Mouse (Mus musculus) embryonic facial prominence, embryonic 12.5 days (tissue): ENCODE measurements around the gene Olfr389. TPM values are rescaled to one million over a fixed set of nuclear protein-coding genes. Genes with fewer than 3 reads are reported as not detected.

Source experiments
- ATAC-seq: fragments of 200-750 bp; cut with Nextera tagmentation; 2 replicates; pipeline ENCODE4 v1.8.0; 2017; ENCODE audit not compliant: insufficient number of reproducible peaks, insufficient read depth, low FRiP score, low TSS enrichment
- H3K27ac ChIP-seq: fragments of 300-500 bp; sonication (generic); 2 replicates; pipeline ENCODE4 v1.5.1; 2016; ENCODE audit warnings: mild to moderate bottlenecking
- H3K27me3 ChIP-seq: fragments of 300-500 bp; sonication (generic); 2 replicates; pipeline ENCODE4 v1.6.1; 2016; ENCODE audit warnings: mild to moderate bottlenecking, moderate library complexity
- H3K36me3 ChIP-seq: fragments of 300-500 bp; sonication (generic); 2 replicates; pipeline ENCODE4 v1.6.1; 2016; ENCODE audit warnings: mild to moderate bottlenecking
- H3K4me1 ChIP-seq: fragments of 300-500 bp; sonication (generic); 2 replicates; pipeline ENCODE4 v1.6.1; 2016
- H3K4me2 ChIP-seq: fragments of 300-500 bp; sonication (generic); replicated peaks from 2 replicates; pipeline ENCODE4 v1.6.1; 2016; ENCODE audit warnings: mild to moderate bottlenecking, moderate library complexity
- H3K4me3 ChIP-seq: fragments of 300-500 bp; sonication (generic); 2 replicates; pipeline ENCODE4 v1.5.1; 2016; ENCODE audit warnings: mild to moderate bottlenecking
- H3K9ac ChIP-seq: fragments of 300-500 bp; sonication (generic); 2 replicates; pipeline ENCODE4 v1.6.1; 2016; ENCODE audit warnings: mild to moderate bottlenecking, moderate library complexity
- H3K9me3 ChIP-seq: fragments of 300-500 bp; sonication (generic); 2 replicates; pipeline ENCODE4 v1.6.1; 2016; ENCODE audit warnings: mild to moderate bottlenecking, moderate library complexity
- WGBS: fragments of 180-500 bp; shearing (Covaris S2); methylation state at CpG from one replicate; pipeline ENCODE4 v1.1.7; 2016; 5-methylcytosine and 5-hydroxymethylcytosine counted together
- polyA plus RNA-seq: library from polyadenylated mRNA; unstranded; fragments of >200 nt; fragmentation: Nextera tagmentation; extraction: Ambion mirVana; gene quantifications from 2 replicates; pipeline ENCODE4 v1.2.1, GENCODE M21; 2016

Gene Olfr389
- polyA plus RNA-seq = not detected in 2 replicates

GRCm38 (mm10) chr11:73780613-73781012 is at the start of gene Olfr389:
Gene Olfr389 (minus strand): TSS chr11:73780713.
- no peaks in the 10 kb centered on the region for H3K9me3 ChIP-seq
- H3K27ac ChIP-seq = no peak within 1 kb of the TSS
- 77% methylated on average over 1 of the region's 1 CpGs for WGBS
- H3K4me3 ChIP-seq = no peak within 1 kb of the TSS
- no peaks in the 10 kb centered on the region for H3K4me1 ChIP-seq
- no peak for ATAC-seq
- H3K4me2 ChIP-seq = no peak within 1 kb of the TSS
- H3K9ac ChIP-seq = no peak within 1 kb of the TSS
- H3K27me3 ChIP-seq = no peaks in the 10 kb centered on the region
- no peaks in the 10 kb centered on the region for H3K36me3 ChIP-seq

GRCm38 (mm10) chr11:73816949-73817348 is 36.4 kb upstream of the Olfr389 start, which contains the start of gene Olfr392:
Gene Olfr392 (minus strand): TSS chr11:73817049.
- no peak within 1 kb of the TSS for H3K9ac ChIP-seq
- H3K9me3 ChIP-seq = peaks cover 3% of the 10 kb centered on the region; the same call in 1 of the 2 replicates
- H3K4me1 ChIP-seq = no peaks in the 10 kb centered on the region
- no peak within 1 kb of the TSS for H3K27ac ChIP-seq
- ATAC-seq = no peak
- no peaks in the 10 kb centered on the region for H3K36me3 ChIP-seq
- H3K27me3 ChIP-seq = no peaks in the 10 kb centered on the region
- H3K4me3 ChIP-seq = no peak within 1 kb of the TSS
- H3K4me2 ChIP-seq = no peak within 1 kb of the TSS
- WGBS = 91% methylated on average over 1 of the region's 1 CpGs

GRCm38 (mm10) chr11:73802952-73803351 is 22.4 kb upstream of the Olfr389 start, which contains the start of gene Olfr391-ps:
Gene Olfr391-ps (minus strand): TSS chr11:73803052.
- Histone ChIP-seq H3K36me3 (no peaks in the 10 kb centered on the region), H3K9ac (no peak within 1 kb of the TSS), H3K27ac (no peak within 1 kb of the TSS), H3K4me2 (no peak within 1 kb of the TSS), H3K4me1 (no peaks in the 10 kb centered on the region), H3K4me3 (no peak within 1 kb of the TSS), H3K27me3 (no peaks in the 10 kb centered on the region), H3K9me3 (no peaks in the 10 kb centered on the region)
- no peak for ATAC-seq
- WGBS = 23% methylated on average over 1 of the region's 1 CpGs

- WGBS = 68% methylated on average over 1 of the region's 1 CpGs
- no peaks in the 10 kb centered on the region for H3K9me3 ChIP-seq
- no peaks in the 10 kb centered on the region for H3K4me1 ChIP-seq
- H3K4me2 ChIP-seq = no peak within 1 kb of the TSS
- no peak for ATAC-seq
- no peak within 1 kb of the TSS for H3K9ac ChIP-seq
- H3K27me3 ChIP-seq = no peaks in the 10 kb centered on the region
- no peak within 1 kb of the TSS for H3K27ac ChIP-seq
- H3K4me3 ChIP-seq = no peak within 1 kb of the TSS
- H3K36me3 ChIP-seq = no peaks in the 10 kb centered on the region
These were observed 2.2 kb upstream of the Olfr389 start, which contains the start of gene Olfr390 for GRCm38 (mm10) chr11:73782664-73783063. Gene Olfr390 (plus strand): TSS chr11:73782964.

- no peaks in the 10 kb centered on the region for H3K27me3 ChIP-seq
- no peak for ATAC-seq
- H3K36me3 ChIP-seq = no peaks in the 10 kb centered on the region
- H3K9ac ChIP-seq = no peak overlapping the region
- H3K4me3 ChIP-seq = no peak overlapping the region
- no peak overlapping the region for H3K4me2 ChIP-seq
- peaks cover 8% of the 10 kb centered on the region; the same call in 1 of the 2 replicates for H3K9me3 ChIP-seq
- H3K4me1 ChIP-seq = no peaks in the 10 kb centered on the region
- no peak overlapping the region for H3K27ac ChIP-seq
These were observed 21.4 kb downstream of the Olfr389 start for GRCm38 (mm10) chr11:73759115-73759514.

Other genes starting within 250 kb of the Olfr389 start
- not detected in 2 replicates for gene Olfr385, start 187.7 kb downstream of the Olfr389 start, polyA plus RNA-seq
- gene Olfr384, start 182.1 kb downstream of the Olfr389 start, polyA plus RNA-seq = not detected in 2 replicates
- not detected in 2 replicates for gene Zfp735, start 91.9 kb downstream of the Olfr389 start, polyA plus RNA-seq
- not detected in 2 replicates for gene Olfr390, start 2.3 kb upstream of the Olfr389 start, polyA plus RNA-seq
- not detected in 2 replicates for gene Olfr391-ps, start 22.3 kb upstream of the Olfr389 start, polyA plus RNA-seq
- gene Olfr392, start 36.3 kb upstream of the Olfr389 start, polyA plus RNA-seq = not detected in 2 replicates
- gene Olfr393, start 70.7 kb upstream of the Olfr389 start, polyA plus RNA-seq = not detected in 2 replicates
- not detected in 2 replicates for gene Olfr394, start 110.1 kb upstream of the Olfr389 start, polyA plus RNA-seq
- gene Olfr395, start 128.6 kb upstream of the Olfr389 start, polyA plus RNA-seq = not detected in 2 replicates
- 0.06 TPM in 1 of 2 replicates, not detected in the other for gene Olfr23, start 156.0 kb upstream of the Olfr389 start, polyA plus RNA-seq
- not detected in 2 replicates for gene Olfr397, start 180.1 kb upstream of the Olfr389 start, polyA plus RNA-seq
- gene Olfr398, start 209.7 kb upstream of the Olfr389 start, polyA plus RNA-seq = not detected in 2 replicates